Mouse (Mus musculus): ENCODE data around the gene Myo15b. TPM values are rescaled to one million over a fixed set of nuclear protein-coding genes. Genes with fewer than 3 reads are reported as not detected.

The Myo15b gene
- polyA plus RNA-seq, 1 experiment from 2014 or later, result 168 TPM

DNA sequence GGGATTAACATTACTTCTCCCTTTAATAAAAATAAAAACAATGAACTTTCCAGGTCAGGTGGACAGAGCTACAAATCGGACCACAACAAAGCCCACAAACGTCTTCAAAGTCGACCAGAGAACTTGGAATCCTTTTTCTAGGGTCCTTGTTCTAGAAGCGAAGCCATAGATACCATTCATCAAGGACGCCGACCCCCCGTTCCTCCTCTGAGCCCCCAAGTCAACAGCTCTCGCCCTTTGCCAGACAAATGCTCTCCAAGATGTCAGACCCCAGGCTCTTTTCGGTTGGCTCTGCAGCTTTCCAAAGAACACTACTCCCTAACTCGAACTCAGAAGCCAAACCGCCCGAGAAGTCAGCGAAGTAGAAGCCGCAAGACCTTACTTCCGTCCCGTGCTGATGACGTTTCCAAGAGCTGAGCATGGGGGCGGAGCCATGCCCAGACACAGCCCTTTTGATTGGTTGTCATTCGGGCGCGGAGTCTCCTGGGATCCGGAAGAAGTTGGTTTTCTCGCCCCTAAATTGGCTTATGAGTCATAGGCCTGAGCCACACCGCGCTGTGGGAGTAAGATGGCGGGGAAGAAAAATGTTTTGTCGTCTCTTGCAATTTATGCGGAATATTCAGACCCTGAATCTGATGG is 75.0 kb downstream of the Myo15b start, which contains the start of the genes Sap30bp and Recql5:
Gene Sap30bp, plus strand, starts transcription at position 175 of the 639 bp plus-strand sequence.
Gene Recql5, minus strand, starts transcription at position 370 of the 639 bp plus-strand sequence.
- H3K27ac ChIP-seq (ENCODE audit: low read length), result no peak within 1 kb of the TSS
- no peaks in the 10 kb centered on the region for H3K9me3 ChIP-seq (ENCODE audit: control insufficient read depth, low read length)
- peak within 1 kb of the TSS; percentile 85 for H3K9ac ChIP-seq (ENCODE audit: low read depth, low read length)
- peaks cover 15% of the 10 kb centered on the region for H3K4me1 ChIP-seq (ENCODE audit: control insufficient read depth, insufficient read depth, low read length)
- H3K4me2 ChIP-seq (ENCODE audit: low read depth, low read length), result peak within 1 kb of the TSS; percentile 85
- no peaks in the 10 kb centered on the region for H3K27me3 ChIP-seq (replicated peaks; ENCODE audit: control insufficient read depth, insufficient read depth, low read length)
- peak; percentile 100 for ATAC-seq
- H3K4me3 ChIP-seq (ENCODE audit: low read length), result peak within 1 kb of the TSS; percentile 71
- WGBS, result under 1% methylated on average over 28 of the region's 28 CpGs
- H3K36me3 ChIP-seq (ENCODE audit: control insufficient read depth, insufficient read depth, low read length), result no peaks in the 10 kb centered on the region; the same call in 1 of the 2 replicates

DNA sequence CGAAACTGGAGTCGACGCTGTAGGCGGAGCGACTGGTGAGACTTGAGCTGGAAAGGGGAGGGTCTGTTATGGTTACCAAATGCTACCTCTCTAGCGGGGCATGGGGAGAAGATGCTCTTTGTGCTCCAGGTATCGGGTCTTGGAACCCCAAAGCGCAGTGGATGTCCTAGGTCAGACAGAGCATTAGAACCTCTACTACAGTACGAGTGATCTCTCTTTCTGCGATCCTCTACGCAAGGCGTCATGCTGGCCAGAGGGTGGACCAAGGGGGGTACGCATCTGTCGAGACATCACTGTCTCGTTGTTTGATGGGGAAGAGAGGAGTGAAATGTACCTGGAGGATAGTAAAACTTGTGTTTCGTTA is 75.5 kb downstream of the Myo15b start:
- Histone ChIP-seq H3K4me1 (ENCODE audit: control insufficient read depth, insufficient read depth, low read length) (peaks cover 15% of the 10 kb centered on the region), H3K36me3 (ENCODE audit: control insufficient read depth, insufficient read depth, low read length) (no peaks in the 10 kb centered on the region; the same call in 1 of the 2 replicates), H3K27me3 (replicated peaks; ENCODE audit: control insufficient read depth, insufficient read depth, low read length) (no peaks in the 10 kb centered on the region), H3K4me2 (ENCODE audit: low read depth, low read length) (peak overlapping the region; percentile 85), H3K9me3 (ENCODE audit: control insufficient read depth, low read length) (no peaks in the 10 kb centered on the region), H3K4me3 (ENCODE audit: low read length) (peak overlapping the region; percentile 71), H3K9ac (ENCODE audit: low read depth, low read length) (peak overlapping the region; percentile 85), H3K27ac (ENCODE audit: low read length) (no peak overlapping the region)
- peak; percentile 59 for ATAC-seq
- WGBS, result under 1% methylated on average over 16 of the region's 16 CpGs

DNA sequence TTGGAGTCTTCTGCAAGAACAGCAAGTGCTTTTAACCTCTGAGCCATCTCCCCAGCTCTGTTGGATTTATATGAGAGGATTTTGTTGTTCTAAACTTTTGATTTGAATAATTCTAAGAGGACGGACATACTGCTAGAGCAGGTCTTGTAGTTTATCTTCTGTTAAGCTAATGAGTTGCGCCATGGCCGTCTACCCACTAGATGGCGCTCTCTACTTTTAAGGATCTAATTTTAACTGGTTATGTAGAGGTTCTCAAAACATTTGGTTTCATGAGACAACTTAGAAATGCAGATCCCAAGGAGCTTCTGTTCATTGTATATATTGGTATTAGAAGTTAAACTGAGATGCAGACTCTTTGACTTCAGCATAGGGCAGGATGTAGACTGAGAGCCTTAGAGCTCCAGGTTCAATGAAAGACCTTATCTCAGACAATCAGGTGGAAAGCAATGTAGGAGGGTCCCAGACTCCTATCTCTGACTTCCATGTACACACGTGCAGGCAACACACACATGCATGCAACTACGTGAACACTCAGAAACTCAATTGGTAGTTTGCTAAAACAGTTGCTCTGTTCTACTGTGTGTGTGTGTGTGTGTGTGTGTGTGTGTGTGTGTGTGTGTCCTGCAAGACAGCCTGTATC is 81.6 kb downstream of the Myo15b start:
- ATAC-seq, result no peak; the same call in 1 of the 2 replicates
- H3K36me3 ChIP-seq (ENCODE audit: control insufficient read depth, insufficient read depth, low read length), result peaks cover 4% of the 10 kb centered on the region; the same call in 1 of the 2 replicates

DNA sequence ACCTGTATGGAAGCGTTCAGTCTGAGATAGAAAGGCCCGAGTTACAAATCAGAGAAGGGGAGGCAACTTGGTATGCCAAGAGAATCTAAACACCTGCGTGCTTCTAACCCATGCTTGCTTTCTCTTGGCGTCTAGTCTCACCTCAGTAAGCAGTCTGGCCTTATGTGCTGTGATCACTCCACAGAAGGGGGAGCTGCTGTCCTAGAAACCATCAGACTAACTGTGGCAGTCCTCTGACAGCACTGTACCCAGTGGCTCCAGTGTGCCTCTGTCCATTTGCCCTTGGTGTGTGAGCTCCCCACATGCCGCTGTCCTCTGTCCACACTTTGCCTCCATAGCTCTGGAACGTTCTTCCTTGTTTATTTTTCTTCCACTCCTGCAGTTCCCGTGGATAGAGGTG is 83.8 kb downstream of the Myo15b start:
- no peak overlapping the region for H3K4me2 ChIP-seq (ENCODE audit: low read depth, low read length)
- H3K4me1 ChIP-seq (ENCODE audit: control insufficient read depth, insufficient read depth, low read length), result no peaks in the 10 kb centered on the region
- H3K27me3 ChIP-seq (replicated peaks; ENCODE audit: control insufficient read depth, insufficient read depth, low read length), result no peaks in the 10 kb centered on the region
- H3K4me3 ChIP-seq (ENCODE audit: low read length), result no peak overlapping the region
- no peak overlapping the region for H3K9ac ChIP-seq (ENCODE audit: low read depth, low read length)
- no peak overlapping the region for H3K27ac ChIP-seq (ENCODE audit: low read length)
- ATAC-seq, result no peak
- no peaks in the 10 kb centered on the region for H3K9me3 ChIP-seq (ENCODE audit: control insufficient read depth, low read length)
- WGBS, result 83% methylated on average over 7 of the region's 7 CpGs
- H3K36me3 ChIP-seq (ENCODE audit: control insufficient read depth, insufficient read depth, low read length), result peaks cover 4% of the 10 kb centered on the region; the same call in 1 of the 2 replicates

More for the DNA sequence above, 81.6 kb downstream of the Myo15b start:
- no peak overlapping the region for H3K4me2 ChIP-seq (ENCODE audit: low read depth, low read length)
- no peak overlapping the region for H3K9ac ChIP-seq (ENCODE audit: low read depth, low read length)
- no peak overlapping the region for H3K4me3 ChIP-seq (ENCODE audit: low read length)
- peaks cover under 1% of the 10 kb centered on the region for H3K4me1 ChIP-seq (ENCODE audit: control insufficient read depth, insufficient read depth, low read length)
- no peaks in the 10 kb centered on the region for H3K27me3 ChIP-seq (replicated peaks; ENCODE audit: control insufficient read depth, insufficient read depth, low read length)
- no peak overlapping the region for H3K27ac ChIP-seq (ENCODE audit: low read length)
- 34% methylated on average over 6 of the region's 6 CpGs for WGBS
- H3K9me3 ChIP-seq (ENCODE audit: control insufficient read depth, low read length), result no peaks in the 10 kb centered on the region

Other genes with a start within 250 kb of the Myo15b start
- 33.5 and 34.5 TPM in 2 replicates for gene Mif4gd, start 245.4 kb upstream of the Myo15b start, polyA plus RNA-seq (2015; fragmentation: Nextera tagmentation; extraction: Ambion mirVana)
- 30.3 and 31.3 TPM in 2 replicates for gene Slc25a19, start 230.1 kb upstream of the Myo15b start, polyA plus RNA-seq (2015; fragmentation: Nextera tagmentation; extraction: Ambion mirVana)
- gene Grb2, start 149.8 kb upstream of the Myo15b start, polyA plus RNA-seq (2015; fragmentation: Nextera tagmentation; extraction: Ambion mirVana), result 67.1 and 73.1 TPM in 2 replicates
- gene Tmem94, start 93.0 kb upstream of the Myo15b start, polyA plus RNA-seq (2015; fragmentation: Nextera tagmentation; extraction: Ambion mirVana), result 19.7 and 21.1 TPM in 2 replicates
- 11.2 and 11.7 TPM in 2 replicates for gene Caskin2, start 44.8 kb upstream of the Myo15b start, polyA plus RNA-seq (2015; fragmentation: Nextera tagmentation; extraction: Ambion mirVana)
- 34.2 and 37.7 TPM in 2 replicates for gene Tsen54, start 43.7 kb upstream of the Myo15b start, polyA plus RNA-seq (2015; fragmentation: Nextera tagmentation; extraction: Ambion mirVana)
- gene Llgl2, start 34.4 kb upstream of the Myo15b start, polyA plus RNA-seq (2015; fragmentation: Nextera tagmentation; extraction: Ambion mirVana), result 102 and 107 TPM in 2 replicates
- 1.6 and 3.1 TPM in 2 replicates for gene Smim5, start 41.6 kb downstream of the Myo15b start, polyA plus RNA-seq (2015; fragmentation: Nextera tagmentation; extraction: Ambion mirVana)
- 33.8 and 38.6 TPM in 2 replicates for gene Smim6, start 53.6 kb downstream of the Myo15b start, polyA plus RNA-seq (2015; fragmentation: Nextera tagmentation; extraction: Ambion mirVana)
- 27.3 and 29.2 TPM in 2 replicates for gene Sap30bp, start 74.9 kb downstream of the Myo15b start, polyA plus RNA-seq (2015; fragmentation: Nextera tagmentation; extraction: Ambion mirVana)
- 15.7 and 16.7 TPM in 2 replicates for gene Recql5, start 75.1 kb downstream of the Myo15b start, polyA plus RNA-seq (2015; fragmentation: Nextera tagmentation; extraction: Ambion mirVana)
- gene Itgb4, start 116.3 kb downstream of the Myo15b start, polyA plus RNA-seq (2015; fragmentation: Nextera tagmentation; extraction: Ambion mirVana), result 11.9 and 15.2 TPM in 2 replicates
- gene Galk1, start 154.3 kb downstream of the Myo15b start, polyA plus RNA-seq (2015; fragmentation: Nextera tagmentation; extraction: Ambion mirVana), result 360 and 389 TPM in 2 replicates
- 1,239 and 1,387 TPM in 2 replicates for gene H3f3b, start 169.6 kb downstream of the Myo15b start, polyA plus RNA-seq (2015; fragmentation: Nextera tagmentation; extraction: Ambion mirVana)
- 22.9 and 24.4 TPM in 2 replicates for gene Unk, start 171.9 kb downstream of the Myo15b start, polyA plus RNA-seq (2015; fragmentation: Nextera tagmentation; extraction: Ambion mirVana)
- 6.4 and 7.5 TPM in 2 replicates for gene Unc13d, start 219.6 kb downstream of the Myo15b start, polyA plus RNA-seq (2015; fragmentation: Nextera tagmentation; extraction: Ambion mirVana)
- gene Wbp2, start 228.6 kb downstream of the Myo15b start, polyA plus RNA-seq (2015; fragmentation: Nextera tagmentation; extraction: Ambion mirVana), result 135 and 160 TPM in 2 replicates